Mouse (Mus musculus): ENCODE measurements around the gene Pitpnc1. TPM values are rescaled to one million over a fixed set of nuclear protein-coding genes. Genes with fewer than 3 reads are reported as not detected.
A peak's percentile ranks its signal among the peaks of the same experiment; 100 is the strongest.

Pitpnc1 gene
- total and polyA plus RNA-seq, 3 experiments = 2.4 to 5.4 (median 3.6) TPM

DNA sequence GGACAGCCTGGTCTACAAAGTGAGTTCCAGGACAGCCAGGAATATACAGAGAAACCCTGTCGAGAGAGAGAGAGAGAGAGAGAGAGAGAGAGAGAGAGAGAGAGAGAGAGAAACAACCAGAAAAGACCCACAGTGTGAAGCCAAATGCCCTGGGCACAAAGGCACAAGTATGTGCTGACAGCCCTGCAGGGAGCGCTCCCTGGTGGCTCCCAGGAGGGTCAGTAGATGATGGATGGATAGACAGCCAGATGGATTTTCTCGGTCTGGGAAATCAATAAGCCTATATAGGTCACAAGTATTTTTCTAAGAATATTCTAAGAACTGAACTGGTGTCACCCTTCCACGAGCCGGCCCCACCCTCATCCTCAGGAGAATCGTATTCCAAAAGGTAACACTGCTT is 86.5 kb downstream of the Pitpnc1 start:
- DNase-seq (ENCODE audit: extremely low read depth) = no peak
- Histone ChIP-seq H3K9me3 (replicated peaks; ENCODE audit: low read length) (peaks cover 2% of the 10 kb centered on the region), H3K36me3 (replicated peaks in 1 of 2; ENCODE audit: control insufficient read depth in 1 of 2, insufficient read depth in 1 of 2, low read length in 1 of 2) (no peaks in the 10 kb centered on the region), H3K27ac (ENCODE audit: insufficient read depth, low read depth) (no peak overlapping the region), H3K4me1 (ENCODE audit: control insufficient read depth in 1 of 2, insufficient read depth in 2 of 2) (peaks cover 0 to 11% of the 10 kb centered on the region in 2 experiments; a peak in 1 of 4 replicates), H3K4me2 (ENCODE audit: insufficient read depth, low read depth, poor library complexity, severe bottlenecking) (no peak overlapping the region), H3K27me3 (replicated peaks) (no peaks in the 10 kb centered on the region), H3K9ac (ENCODE audit: insufficient read depth, low read depth) (no peak overlapping the region), H3K4me3 (replicated peaks in 1 of 3; ENCODE audit: low read depth in 2 of 3, low read length in 2 of 3, poor library complexity in 1 of 3) (no peak overlapping the region), H3K79me2 (replicated peaks; ENCODE audit: control insufficient read depth, extremely low read depth, insufficient read depth, poor library complexity, severe bottlenecking) (no peaks in the 10 kb centered on the region)
- in situ Hi-C loops (cut with MboI; ENCODE audit: low pct_ligation_motif_present, low pct_unique_long_range_greater_than_20kb, low sequenced_read_pairs) = no loop called here
- peak; percentile 8; the same call in 1 of the 2 replicates for TF ChIP-seq RAD21 (IDR thresholded peaks at IDR 0.05; ENCODE audit: low read depth, low read length)
- peak in 1 of 2 experiments; percentile 28; a peak in 2 of 4 replicates for TF ChIP-seq CTCF (conservative IDR thresholded peaks at IDR 0.05 in 1 of 2, IDR thresholded peaks at IDR 0.05 in 1 of 2; ENCODE audit: low read depth in 2 of 2, low read length in 2 of 2)
- peak; percentile 34 for TF ChIP-seq SMC3 (IDR thresholded peaks at IDR 0.05; ENCODE audit: low read depth, low read length)
- TF ChIP-seq IRF4 (IDR thresholded peaks at IDR 0.05; ENCODE audit: low read depth, low read length) = no peak
- dilution Hi-C loops (cut with MboI; ENCODE audit: extremely low pct_ligation_motif_present, extremely low pct_unique_long_range_greater_than_20kb, low sequenced_read_pairs) = no loop called here

DNA sequence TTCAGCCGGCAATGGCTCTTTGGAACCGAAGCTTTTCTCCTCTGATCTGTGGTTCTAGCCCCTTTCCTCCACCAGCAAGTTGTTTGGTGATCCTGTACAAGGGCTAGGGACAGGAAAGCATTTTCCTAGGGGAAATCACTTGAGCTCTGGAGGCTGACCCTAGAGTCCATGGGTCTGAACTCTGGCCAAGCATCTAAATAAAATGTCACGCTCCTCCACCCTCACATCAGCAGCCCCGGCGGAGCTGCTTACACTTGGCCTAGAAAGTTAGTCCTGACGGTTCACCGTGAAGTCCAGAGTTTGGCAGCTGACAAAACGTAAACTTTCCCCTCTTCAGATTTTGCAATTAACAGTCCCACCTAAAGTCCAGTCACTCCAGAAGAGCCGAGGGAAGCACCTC is 90.5 kb downstream of the Pitpnc1 start:
- dilution Hi-C loops (cut with MboI; ENCODE audit: extremely low pct_ligation_motif_present, extremely low pct_unique_long_range_greater_than_20kb, low sequenced_read_pairs) = no loop called here
- H3K9me3 ChIP-seq (replicated peaks; ENCODE audit: low read length) = peaks cover 3% of the 10 kb centered on the region
- H3K36me3 ChIP-seq (replicated peaks in 1 of 2; ENCODE audit: control insufficient read depth in 1 of 2, insufficient read depth in 1 of 2, low read length in 1 of 2) = no peaks in the 10 kb centered on the region
- no peak overlapping the region for H3K27ac ChIP-seq (ENCODE audit: insufficient read depth, low read depth)
- no peaks in the 10 kb centered on the region for H3K79me2 ChIP-seq (replicated peaks; ENCODE audit: control insufficient read depth, extremely low read depth, insufficient read depth, poor library complexity, severe bottlenecking)
- no peak overlapping the region for H3K9ac ChIP-seq (ENCODE audit: insufficient read depth, low read depth)
- TF ChIP-seq RAD21 (IDR thresholded peaks at IDR 0.05; ENCODE audit: low read depth, low read length) = no peak
- TF ChIP-seq SMC3 (IDR thresholded peaks at IDR 0.05; ENCODE audit: low read depth, low read length) = no peak
- no peak for TF ChIP-seq MAX (IDR thresholded peaks at IDR 0.05; ENCODE audit: low read length)
- TF ChIP-seq ZC3H11A (IDR thresholded peaks at IDR 0.05; ENCODE audit: low read depth, low read length) = no peak
- TF ChIP-seq GABPA (IDR thresholded peaks at IDR 0.05; ENCODE audit: insufficient replicate concordance, low read depth, low read length) = no peak
- no peak overlapping the region for H3K4me2 ChIP-seq (ENCODE audit: insufficient read depth, low read depth, poor library complexity, severe bottlenecking)
- in situ Hi-C loops (cut with MboI; ENCODE audit: low pct_ligation_motif_present, low pct_unique_long_range_greater_than_20kb, low sequenced_read_pairs) = loop anchor here (5.0 kb wide), 2 partner anchors 92 to 103 kb away; partner anchors contain the start of gene Pitpnc1
- H3K27me3 ChIP-seq (replicated peaks) = no peaks in the 10 kb centered on the region
- no peak overlapping the region for H3K4me3 ChIP-seq (replicated peaks in 1 of 3; ENCODE audit: low read depth in 2 of 3, low read length in 2 of 3, poor library complexity in 1 of 3)
- peaks cover 0 to 5% of the 10 kb centered on the region in 2 experiments; a peak in 2 of 4 replicates for H3K4me1 ChIP-seq (ENCODE audit: control insufficient read depth in 1 of 2, insufficient read depth in 2 of 2)
- no peak for DNase-seq (ENCODE audit: extremely low read depth)

DNA sequence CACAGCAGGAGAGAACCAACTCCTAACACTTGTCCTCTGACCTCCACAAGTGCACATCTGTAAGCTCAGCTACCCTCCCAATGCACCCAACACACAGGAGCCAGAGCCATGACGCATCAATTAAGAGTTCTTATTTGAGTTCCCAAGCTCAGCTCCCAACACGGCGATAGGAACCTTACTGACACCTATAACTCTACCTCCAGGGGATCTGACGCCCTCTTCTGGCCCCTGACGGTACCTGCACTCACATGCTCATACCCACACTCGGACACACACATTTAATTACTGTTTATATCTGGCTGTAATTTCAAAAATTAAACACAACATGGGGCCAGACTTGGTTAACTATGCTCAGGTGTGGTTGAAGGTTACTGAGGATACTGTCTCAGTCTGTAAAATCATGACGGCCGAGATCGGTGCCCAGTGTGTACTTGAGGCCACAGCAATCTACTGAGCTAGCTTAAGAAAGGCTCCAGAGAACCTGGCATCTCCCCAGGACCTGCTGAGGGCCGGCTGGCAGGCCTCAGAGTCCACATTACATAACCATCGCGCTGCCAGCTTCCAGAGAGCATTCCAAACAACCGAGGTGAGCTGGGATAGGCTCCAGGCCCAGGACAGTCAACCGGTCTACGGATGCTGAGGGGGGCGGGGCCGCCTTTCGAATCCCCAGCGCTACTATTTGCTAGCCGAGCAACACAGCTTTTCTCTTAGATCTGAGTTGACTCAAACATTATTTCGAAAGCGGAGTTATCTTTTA is 91.2 kb downstream of the Pitpnc1 start:
- Histone ChIP-seq H3K4me2 (ENCODE audit: insufficient read depth, low read depth, poor library complexity, severe bottlenecking) (no peak overlapping the region), H3K79me2 (replicated peaks; ENCODE audit: control insufficient read depth, extremely low read depth, insufficient read depth, poor library complexity, severe bottlenecking) (no peaks in the 10 kb centered on the region), H3K9ac (ENCODE audit: insufficient read depth, low read depth) (no peak overlapping the region), H3K9me3 (replicated peaks; ENCODE audit: low read length) (peaks cover 3% of the 10 kb centered on the region), H3K36me3 (replicated peaks in 1 of 2; ENCODE audit: control insufficient read depth in 1 of 2, insufficient read depth in 1 of 2, low read length in 1 of 2) (no peaks in the 10 kb centered on the region), H3K27ac (ENCODE audit: insufficient read depth, low read depth) (no peak overlapping the region), H3K27me3 (replicated peaks) (no peaks in the 10 kb centered on the region), H3K4me1 (ENCODE audit: control insufficient read depth in 1 of 2, insufficient read depth in 2 of 2) (peaks cover 0 to 5% of the 10 kb centered on the region in 2 experiments; a peak in 2 of 4 replicates), H3K4me3 (replicated peaks in 1 of 3; ENCODE audit: low read depth in 2 of 3, low read length in 2 of 3, poor library complexity in 1 of 3) (no peak overlapping the region)
- in situ Hi-C loops (cut with MboI; ENCODE audit: low pct_ligation_motif_present, low pct_unique_long_range_greater_than_20kb, low sequenced_read_pairs) (loop anchor here (5.0 kb wide), 2 partner anchors 93 to 102 kb away; partner anchors contain the start of gene Pitpnc1), dilution Hi-C loops (cut with MboI; ENCODE audit: extremely low pct_ligation_motif_present, extremely low pct_unique_long_range_greater_than_20kb, low sequenced_read_pairs) (no loop called here)
- TF ChIP-seq CTCF (conservative IDR thresholded peaks at IDR 0.05 in 1 of 2, IDR thresholded peaks at IDR 0.05 in 1 of 2; ENCODE audit: low read depth in 2 of 2, low read length in 2 of 2) (0 out of 4 replicates have a peak, but pooled peaks of 1 of the 2 experiments have one; percentile 1), CHD1 (IDR thresholded peaks at IDR 0.05; ENCODE audit: low read depth, low read length) (no peak)
- no peak for DNase-seq (ENCODE audit: extremely low read depth)
